Mouse (Mus musculus) hindbrain, embryonic 16.5 days (tissue): ENCODE measurements at regions not wholly inside any gene's neighbourhood (a gene's known extent, or its start where the extent isn't known, plus 50 kb on each side); places are given as distances from the start of the nearest gene placed in this dataset.

Experiments
- ATAC-seq: fragments of 200-750 bp; cut with Nextera tagmentation; 2 replicates; pipeline ENCODE4 v1.8.0; 2017; ENCODE audit warnings: moderate TSS enrichment, moderate library complexity
- H3K27ac ChIP-seq: fragments of 300-500 bp; sonication (generic); 2 replicates; pipeline ENCODE4 v1.5.1; 2014; ENCODE audit warnings: low read depth, mild to moderate bottlenecking, control low read depth, low read length, moderate library complexity
- H3K27me3 ChIP-seq: fragments of 300-500 bp; sonication (generic); replicated peaks from 2 replicates; pipeline ENCODE4 v1.6.1; 2014; ENCODE audit warnings: low read length; ENCODE audit not compliant: control insufficient read depth, insufficient read depth
- H3K36me3 ChIP-seq: fragments of 300-500 bp; sonication (generic); 2 replicates; pipeline ENCODE4 v1.6.1; 2014; ENCODE audit warnings: mild to moderate bottlenecking, low read length, moderate library complexity, mixed read lengths; ENCODE audit not compliant: control insufficient read depth, insufficient read depth
- H3K4me1 ChIP-seq: fragments of 300-500 bp; sonication (generic); 2 replicates; pipeline ENCODE4 v1.6.1; 2014; ENCODE audit warnings: low read depth, low read length; ENCODE audit not compliant: control insufficient read depth, insufficient read depth
- H3K4me2 ChIP-seq: fragments of 300-500 bp; sonication (generic); 2 replicates; pipeline ENCODE4 v1.6.1; 2014; ENCODE audit warnings: mild to moderate bottlenecking, low read length, control low read depth, moderate library complexity
- H3K4me3 ChIP-seq: fragments of 300-500 bp; sonication (generic); 2 replicates; pipeline ENCODE4 v1.5.1; 2014; ENCODE audit warnings: mild to moderate bottlenecking, low read length, control low read depth, moderate library complexity
- H3K9ac ChIP-seq: fragments of 300-500 bp; sonication (generic); 2 replicates; pipeline ENCODE4 v1.6.1; 2014; ENCODE audit warnings: low read depth, mild to moderate bottlenecking, control low read depth, low read length, moderate library complexity
- H3K9me3 ChIP-seq: fragments of 300-500 bp; sonication (generic); 2 replicates; pipeline ENCODE4 v1.6.1; 2014; ENCODE audit warnings: mild to moderate bottlenecking, low read length, moderate library complexity; ENCODE audit not compliant: control insufficient read depth
- WGBS: fragments of 180-500 bp; shearing (Covaris S2); extraction: QIAGEN DNeasy Blood & Tissue Kit; methylation state at CpG from one replicate; pipeline ENCODE4 v1.1.7; 2014; 5-methylcytosine and 5-hydroxymethylcytosine counted together

GRCm38 (mm10) chr5:111844528-111844927 lies 110.8 kb downstream of the Gm26897 start:
- H3K36me3 ChIP-seq, result no peaks in the 10 kb centered on the region
- H3K9ac ChIP-seq, result no peak overlapping the region
- no peak for ATAC-seq
- no peaks in the 10 kb centered on the region for H3K9me3 ChIP-seq
- no peak overlapping the region for H3K4me3 ChIP-seq
- WGBS, result 35% methylated on average over 3 of the region's 3 CpGs
- H3K27me3 ChIP-seq, result no peaks in the 10 kb centered on the region; the same call in 1 of the 2 replicates
- no peak overlapping the region for H3K27ac ChIP-seq
- H3K4me1 ChIP-seq, result peaks cover 3% of the 10 kb centered on the region; the same call in 1 of the 2 replicates
- H3K4me2 ChIP-seq, result no peak overlapping the region

- no peaks in the 10 kb centered on the region for H3K36me3 ChIP-seq
- no peak overlapping the region for H3K27ac ChIP-seq
- 77% methylated on average over 9 of the region's 10 CpGs for WGBS
- H3K9me3 ChIP-seq, result no peaks in the 10 kb centered on the region
- H3K4me2 ChIP-seq, result no peak overlapping the region
- ATAC-seq, result no peak
- H3K4me3 ChIP-seq, result no peak overlapping the region
- peaks cover under 1% of the 10 kb centered on the region for H3K4me1 ChIP-seq
- no peak overlapping the region for H3K9ac ChIP-seq
- H3K27me3 ChIP-seq, result no peaks in the 10 kb centered on the region
These were observed 115.2 kb downstream of the Gm26897 start for GRCm38 (mm10) chr5:111848917-111849316.

DNA sequence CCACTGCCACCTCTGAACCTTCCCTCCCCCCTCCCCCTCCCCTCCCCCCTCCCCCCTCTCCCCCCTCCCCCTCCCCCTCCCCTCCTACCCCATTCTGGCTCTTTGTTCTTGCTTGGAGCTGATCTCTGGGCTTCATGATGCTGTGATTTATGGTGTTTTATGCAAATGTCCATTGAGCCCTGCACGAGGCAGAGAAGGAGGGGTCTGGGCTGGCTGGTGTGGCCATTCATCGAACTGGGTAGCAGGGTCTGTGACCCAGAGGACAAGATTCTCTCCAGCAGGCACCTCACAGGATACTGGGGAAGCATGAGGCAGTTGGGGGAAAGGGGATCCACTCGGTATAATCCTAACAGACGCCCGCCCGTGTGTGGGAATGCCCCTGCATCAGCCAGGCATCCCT lies 119.0 kb downstream of the Gm26897 start:
- Histone ChIP-seq H3K9me3 (no peaks in the 10 kb centered on the region), H3K4me3 (no peak overlapping the region), H3K27ac (no peak overlapping the region), H3K9ac (no peak overlapping the region), H3K4me1 (no peaks in the 10 kb centered on the region; the same call in none of the 2 replicates), H3K4me2 (no peak overlapping the region), H3K27me3 (0 out of 2 replicates have a peak, but pooled peaks cover 2% of the 10 kb centered on the region), H3K36me3 (no peaks in the 10 kb centered on the region)
- ATAC-seq, result no peak
- WGBS, result 22% methylated on average over 6 of the region's 6 CpGs

- H3K27ac ChIP-seq, result no peak overlapping the region
- H3K4me3 ChIP-seq, result no peak overlapping the region
- H3K9me3 ChIP-seq, result no peaks in the 10 kb centered on the region
- no peaks in the 10 kb centered on the region for H3K36me3 ChIP-seq
- 91% methylated on average over 2 of the region's 2 CpGs for WGBS
- ATAC-seq, result no peak
- H3K27me3 ChIP-seq, result 0 out of 2 replicates have a peak, but pooled peaks cover 2% of the 10 kb centered on the region
- no peak overlapping the region for H3K9ac ChIP-seq
- peaks cover 5% of the 10 kb centered on the region for H3K4me1 ChIP-seq
- no peak overlapping the region for H3K4me2 ChIP-seq
These were observed 121.6 kb downstream of the Gm26897 start for GRCm38 (mm10) chr5:111855366-111855765.

GRCm38 (mm10) chr5:111857200-111857599 lies 123.5 kb downstream of the Gm26897 start:
- Histone ChIP-seq H3K4me2 (no peak overlapping the region), H3K27me3 (0 out of 2 replicates have a peak, but pooled peaks cover 2% of the 10 kb centered on the region), H3K36me3 (no peaks in the 10 kb centered on the region), H3K4me3 (no peak overlapping the region), H3K9ac (no peak overlapping the region), H3K27ac (no peak overlapping the region), H3K9me3 (no peaks in the 10 kb centered on the region), H3K4me1 (peaks cover 5% of the 10 kb centered on the region)
- 29% methylated on average over 7 of the region's 7 CpGs for WGBS
- ATAC-seq, result no peak

DNA sequence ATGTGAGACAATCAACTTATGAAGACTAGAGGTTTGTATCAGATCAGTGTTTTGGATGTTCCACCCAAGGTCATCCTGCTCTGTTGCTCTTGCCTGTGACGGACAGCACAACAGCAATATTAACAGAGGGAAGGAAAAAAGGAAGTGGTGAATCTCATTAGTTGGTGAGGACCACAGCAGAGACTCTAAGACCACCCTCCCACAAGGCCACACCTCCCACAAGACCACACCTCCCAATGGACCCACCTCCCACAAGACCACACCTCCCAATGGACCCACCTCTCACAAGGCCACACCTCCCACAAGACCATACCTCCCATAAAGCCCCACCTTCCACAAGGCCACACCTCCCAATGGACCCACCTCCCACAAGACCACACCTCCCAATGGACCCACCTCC lies 126.7 kb downstream of the Gm26897 start:
- H3K4me3 ChIP-seq, result no peak overlapping the region
- no peak overlapping the region for H3K4me2 ChIP-seq
- 90% methylated on average over 1 of the region's 1 CpGs for WGBS
- H3K36me3 ChIP-seq, result no peaks in the 10 kb centered on the region
- no peak overlapping the region for H3K27ac ChIP-seq
- H3K27me3 ChIP-seq, result peaks cover 2% of the 10 kb centered on the region; the same call in 1 of the 2 replicates
- ATAC-seq, result no peak
- H3K9me3 ChIP-seq, result no peaks in the 10 kb centered on the region
- H3K4me1 ChIP-seq, result peaks cover 5% of the 10 kb centered on the region
- H3K9ac ChIP-seq, result no peak overlapping the region

DNA sequence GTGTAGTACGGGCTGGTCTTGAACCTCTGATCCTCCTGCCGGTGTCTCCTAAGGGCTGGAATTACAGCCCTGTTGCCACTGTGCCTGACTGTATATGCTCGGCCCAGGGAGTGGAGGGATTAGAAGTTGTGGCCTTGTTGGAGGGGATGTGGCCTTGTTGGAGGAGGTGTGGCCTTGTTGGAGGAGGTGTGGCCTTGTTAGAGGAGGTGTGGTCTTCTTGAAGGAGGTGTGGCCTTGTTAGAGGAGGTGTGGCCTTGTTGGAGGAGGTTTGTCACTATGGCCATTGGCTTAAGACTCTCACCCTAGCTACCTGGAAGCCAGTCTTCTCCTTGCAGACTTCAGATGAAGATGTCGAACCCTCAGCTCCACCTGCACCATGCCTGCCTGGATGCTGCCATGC lies 128.6 kb downstream of the Gm26897 start:
- no peak for ATAC-seq
- H3K9ac ChIP-seq, result no peak overlapping the region
- no peak overlapping the region for H3K4me3 ChIP-seq
- H3K36me3 ChIP-seq, result no peaks in the 10 kb centered on the region
- H3K4me1 ChIP-seq, result peaks cover 5% of the 10 kb centered on the region; the same call in 1 of the 2 replicates
- no peak overlapping the region for H3K4me2 ChIP-seq
- no peak overlapping the region for H3K27ac ChIP-seq
- peaks cover 2% of the 10 kb centered on the region; the same call in 1 of the 2 replicates for H3K27me3 ChIP-seq
- H3K9me3 ChIP-seq, result no peaks in the 10 kb centered on the region
- 95% methylated on average over 4 of the region's 4 CpGs for WGBS

- Histone ChIP-seq H3K27ac (no peak overlapping the region), H3K9ac (no peak overlapping the region), H3K4me2 (no peak overlapping the region), H3K36me3 (no peaks in the 10 kb centered on the region), H3K4me3 (no peak overlapping the region), H3K27me3 (no peaks in the 10 kb centered on the region; the same call in 1 of the 2 replicates), H3K9me3 (no peaks in the 10 kb centered on the region), H3K4me1 (no peaks in the 10 kb centered on the region; the same call in 1 of the 2 replicates)
- WGBS, result 62% methylated on average over 7 of the region's 7 CpGs
- no peak for ATAC-seq
These were observed 130.2 kb downstream of the Gm26897 start for GRCm38 (mm10) chr5:111863922-111864321.

DNA sequence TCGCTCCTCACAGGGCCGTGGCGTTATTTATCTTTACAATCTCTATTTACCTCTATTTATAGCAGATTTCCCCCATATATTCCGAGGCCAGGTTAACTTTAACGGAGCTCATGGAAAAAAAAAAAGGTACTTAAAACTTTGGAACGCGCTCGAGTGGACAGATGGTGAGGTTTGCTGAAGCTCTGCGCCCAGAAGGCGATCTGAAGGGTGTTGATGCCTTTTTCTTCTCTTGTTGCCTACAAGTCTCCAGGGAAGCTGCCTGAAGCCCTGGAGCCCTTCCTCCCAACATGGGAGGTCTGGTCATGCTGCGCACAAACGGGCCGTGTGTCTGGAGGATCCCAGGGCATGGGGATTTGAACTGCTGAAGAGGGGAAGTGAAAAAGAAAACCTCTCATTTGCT lies 130.9 kb downstream of the Gm26897 start:
- Histone ChIP-seq H3K4me3 (no peak overlapping the region), H3K36me3 (no peaks in the 10 kb centered on the region), H3K9ac (no peak overlapping the region), H3K27ac (no peak overlapping the region), H3K27me3 (no peaks in the 10 kb centered on the region; the same call in 1 of the 2 replicates), H3K9me3 (no peaks in the 10 kb centered on the region), H3K4me2 (no peak overlapping the region), H3K4me1 (no peaks in the 10 kb centered on the region; the same call in 1 of the 2 replicates)
- ATAC-seq, result no peak
- WGBS, result 73% methylated on average over 13 of the region's 13 CpGs

DNA sequence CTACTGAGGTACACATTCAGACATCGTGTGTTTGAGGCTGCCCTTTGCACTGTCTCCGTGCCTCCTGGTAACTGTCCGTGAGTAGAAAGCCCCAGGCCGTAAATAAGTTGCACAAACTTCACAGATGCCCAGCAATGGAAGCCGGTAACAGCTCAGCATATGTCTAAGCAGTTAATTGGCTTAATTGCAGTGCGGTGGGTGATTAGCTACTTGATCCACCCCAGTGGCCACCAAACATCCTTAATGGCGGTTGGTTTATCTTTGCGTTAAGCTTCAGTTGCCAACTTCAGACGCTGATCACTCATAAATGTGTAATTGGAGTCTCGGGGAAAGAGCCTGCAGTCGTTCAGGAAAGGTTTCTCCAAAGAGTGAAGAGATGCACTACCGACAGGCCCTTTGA lies 135.3 kb downstream of the Gm26897 start:
- WGBS, result 57% methylated on average over 12 of the region's 12 CpGs
- H3K4me2 ChIP-seq, result no peak overlapping the region
- no peak overlapping the region for H3K27ac ChIP-seq
- no peaks in the 10 kb centered on the region for H3K36me3 ChIP-seq
- H3K27me3 ChIP-seq, result no peaks in the 10 kb centered on the region
- H3K9me3 ChIP-seq, result peaks cover 13% of the 10 kb centered on the region
- H3K9ac ChIP-seq, result no peak overlapping the region
- no peak overlapping the region for H3K4me3 ChIP-seq
- ATAC-seq, result no peak
- H3K4me1 ChIP-seq, result no peaks in the 10 kb centered on the region; the same call in 1 of the 2 replicates
